Mouse (Mus musculus): ENCODE measurements at regions not wholly inside any gene's neighbourhood (a gene's known extent, or its start where the extent isn't known, plus 50 kb on each side); places are given as distances from the start of the nearest gene placed in this dataset.

DNA sequence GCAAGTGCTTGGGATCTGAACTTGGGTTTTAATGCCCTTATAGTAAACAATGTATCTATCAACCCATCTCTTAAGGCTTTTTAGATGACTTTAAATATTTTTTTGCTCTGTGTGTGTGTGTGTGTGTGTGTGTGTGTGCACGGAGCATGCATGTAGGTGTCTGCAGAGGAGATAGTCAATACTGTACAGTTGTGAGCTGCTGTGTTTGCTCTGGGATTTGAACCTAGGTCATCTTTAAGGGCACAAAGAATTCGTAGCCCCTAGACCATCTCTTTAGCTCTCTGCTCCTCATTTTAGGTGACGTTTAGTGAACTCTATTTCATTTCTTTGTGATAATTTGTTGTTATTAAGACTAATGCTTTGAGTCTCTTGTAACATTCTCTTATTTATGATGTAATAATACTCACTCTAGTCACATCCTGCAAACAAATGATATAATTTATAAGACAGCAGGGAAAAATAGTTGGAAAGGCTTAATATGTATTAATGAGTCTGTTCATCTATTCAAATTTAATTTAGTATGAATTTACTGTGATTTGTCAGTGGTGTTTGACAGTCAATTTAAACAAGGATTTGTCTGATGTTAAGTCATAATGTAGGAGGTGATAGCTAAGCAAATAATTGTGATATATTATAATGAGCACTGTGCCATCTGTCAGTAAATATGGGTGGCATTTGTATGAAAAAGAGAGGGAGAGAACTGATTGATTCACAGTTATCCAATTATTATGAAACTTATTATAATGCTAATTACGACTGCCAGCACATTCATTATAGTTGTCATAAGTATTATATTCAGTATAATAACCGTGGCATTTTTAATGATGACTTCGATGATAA lies 212.8 kb upstream of the Tnc start:
- no peaks in the 10 kb centered on the region for H3K36me3 ChIP-seq (ENCODE audit: control insufficient read depth, insufficient read depth, low read length)
- TF ChIP-seq CTCF (IDR thresholded peaks at IDR 0.05; ENCODE audit: low read depth, low read length) (no peak), POLR2A (IDR thresholded peaks at IDR 0.05; ENCODE audit: extremely low read depth, insufficient read depth, low read length) (no peak)
- no peak overlapping the region for H3K4me3 ChIP-seq (ENCODE audit: insufficient read depth, low read depth, low read length)
- H3K27ac ChIP-seq (replicated peaks; ENCODE audit: insufficient read depth, low read depth, low read length), result no peak overlapping the region
- no peak overlapping the region for H3K9ac ChIP-seq (ENCODE audit: low read depth, low read length)
- no peaks in the 10 kb centered on the region for H3K79me2 ChIP-seq (ENCODE audit: control insufficient read depth, insufficient read depth, low read length)
- DNase-seq (ENCODE audit: extremely low read depth, low read depth, low spot score), result no peak
- H3K4me1 ChIP-seq (ENCODE audit: control insufficient read depth, insufficient read depth, low read length), result no peaks in the 10 kb centered on the region
- WGBS, result 68% methylated on average over 6 of the region's 6 CpGs
- no peaks in the 10 kb centered on the region for H3K27me3 ChIP-seq (ENCODE audit: control insufficient read depth, insufficient read depth, low read length)

DNA sequence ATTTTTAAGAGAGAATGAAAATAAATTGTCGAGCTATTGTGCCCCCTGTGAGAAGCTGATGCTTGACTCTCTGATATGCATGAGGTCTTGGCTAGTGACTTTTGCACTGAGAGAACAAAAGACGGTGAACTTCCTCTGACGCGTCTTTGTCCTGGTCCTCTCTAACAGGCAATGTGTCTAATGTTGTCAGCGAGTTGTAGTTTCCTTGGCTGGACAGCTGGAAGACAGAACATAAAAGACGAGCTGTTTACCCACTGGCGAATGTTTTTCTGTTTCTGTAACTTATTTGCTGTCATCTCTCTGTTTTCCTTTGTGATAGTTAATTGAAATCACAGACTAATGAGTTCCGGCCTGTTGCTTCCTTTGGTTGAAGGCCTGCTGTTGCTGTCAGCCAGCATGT lies 208.4 kb upstream of the Tnc start:
- no peak overlapping the region for H3K9ac ChIP-seq (ENCODE audit: low read depth, low read length)
- no peaks in the 10 kb centered on the region for H3K79me2 ChIP-seq (ENCODE audit: control insufficient read depth, insufficient read depth, low read length)
- no peak overlapping the region for H3K4me3 ChIP-seq (ENCODE audit: insufficient read depth, low read depth, low read length)
- no peaks in the 10 kb centered on the region for H3K4me1 ChIP-seq (ENCODE audit: control insufficient read depth, insufficient read depth, low read length)
- no peak overlapping the region for H3K27ac ChIP-seq (replicated peaks; ENCODE audit: insufficient read depth, low read depth, low read length)
- no peaks in the 10 kb centered on the region for H3K36me3 ChIP-seq (ENCODE audit: control insufficient read depth, insufficient read depth, low read length)
- TF ChIP-seq POLR2A (IDR thresholded peaks at IDR 0.05; ENCODE audit: extremely low read depth, insufficient read depth, low read length) (no peak), CTCF (IDR thresholded peaks at IDR 0.05; ENCODE audit: low read depth, low read length) (no peak)
- H3K27me3 ChIP-seq (ENCODE audit: control insufficient read depth, insufficient read depth, low read length), result no peaks in the 10 kb centered on the region
- DNase-seq (ENCODE audit: extremely low read depth, low read depth, low spot score), result peak; percentile 1
- 69% methylated on average over 8 of the region's 8 CpGs for WGBS

DNA sequence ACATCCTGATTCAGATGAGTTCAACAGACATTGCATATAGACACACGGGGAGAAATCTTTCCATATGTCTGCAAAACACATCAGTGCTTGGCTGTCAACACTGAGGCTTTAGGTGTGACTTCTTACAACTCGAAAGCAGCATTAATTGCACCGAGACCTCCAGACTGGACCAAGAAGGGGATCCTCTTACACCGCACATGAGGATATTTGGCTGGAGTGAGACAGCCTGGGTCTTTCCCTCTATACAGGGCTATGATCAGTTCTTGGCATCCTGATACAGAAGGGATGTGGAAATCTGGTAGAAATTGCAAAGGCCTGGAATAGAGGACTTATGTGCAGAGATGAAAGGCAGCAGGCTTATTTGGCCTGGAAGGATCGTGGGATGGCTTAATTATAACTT lies 203.9 kb upstream of the Tnc start:
- H3K36me3 ChIP-seq (ENCODE audit: control insufficient read depth, insufficient read depth, low read length), result no peaks in the 10 kb centered on the region
- H3K27me3 ChIP-seq (ENCODE audit: control insufficient read depth, insufficient read depth, low read length), result no peaks in the 10 kb centered on the region
- no peak overlapping the region for H3K27ac ChIP-seq (replicated peaks; ENCODE audit: insufficient read depth, low read depth, low read length)
- TF ChIP-seq POLR2A (IDR thresholded peaks at IDR 0.05; ENCODE audit: extremely low read depth, insufficient read depth, low read length) (no peak), CTCF (IDR thresholded peaks at IDR 0.05; ENCODE audit: low read depth, low read length) (no peak)
- H3K4me1 ChIP-seq (ENCODE audit: control insufficient read depth, insufficient read depth, low read length), result no peaks in the 10 kb centered on the region
- WGBS, result 68% methylated on average over 5 of the region's 5 CpGs
- H3K79me2 ChIP-seq (ENCODE audit: control insufficient read depth, insufficient read depth, low read length), result no peaks in the 10 kb centered on the region
- H3K9ac ChIP-seq (ENCODE audit: low read depth, low read length), result no peak overlapping the region
- H3K4me3 ChIP-seq (ENCODE audit: insufficient read depth, low read depth, low read length), result no peak overlapping the region
- DNase-seq (ENCODE audit: extremely low read depth, low read depth, low spot score), result no peak

DNA sequence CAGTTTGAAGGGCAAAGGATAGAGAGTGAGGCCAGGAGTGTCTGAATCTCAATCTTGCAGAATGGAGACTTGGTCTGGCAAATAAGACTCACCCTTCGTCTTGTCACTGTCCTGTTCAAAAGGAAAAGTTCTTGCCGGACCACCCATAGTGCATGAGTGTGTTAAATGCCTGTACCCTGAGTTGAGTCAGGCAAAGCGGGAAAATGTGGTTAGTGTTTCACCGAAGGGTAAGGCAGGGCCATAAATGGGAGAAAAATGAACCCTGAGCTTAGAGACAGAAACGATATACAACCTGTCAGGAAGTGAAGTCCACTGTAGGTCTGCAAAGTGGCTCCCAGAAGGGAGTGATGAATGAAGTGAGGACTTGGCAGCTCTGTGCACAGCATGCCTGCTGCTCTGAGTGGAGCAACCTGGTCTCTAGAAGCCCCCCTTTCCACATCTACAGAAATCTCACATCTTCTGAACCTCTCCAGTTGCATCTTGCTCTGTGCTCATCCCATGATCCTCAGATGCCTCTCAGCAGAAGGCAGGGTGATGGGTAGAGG lies 191.5 kb upstream of the Tnc start:
- Histone ChIP-seq H3K27ac (replicated peaks; ENCODE audit: insufficient read depth, low read depth, low read length) (no peak overlapping the region), H3K79me2 (ENCODE audit: control insufficient read depth, insufficient read depth, low read length) (no peaks in the 10 kb centered on the region), H3K9ac (ENCODE audit: low read depth, low read length) (no peak overlapping the region), H3K36me3 (ENCODE audit: control insufficient read depth, insufficient read depth, low read length) (no peaks in the 10 kb centered on the region), H3K4me3 (ENCODE audit: insufficient read depth, low read depth, low read length) (no peak overlapping the region), H3K4me1 (ENCODE audit: control insufficient read depth, insufficient read depth, low read length) (no peaks in the 10 kb centered on the region), H3K27me3 (ENCODE audit: control insufficient read depth, insufficient read depth, low read length) (no peaks in the 10 kb centered on the region)
- DNase-seq (ENCODE audit: extremely low read depth, low read depth, low spot score), result no peak
- WGBS, result 82% methylated on average over 5 of the region's 5 CpGs
- TF ChIP-seq CTCF (IDR thresholded peaks at IDR 0.05; ENCODE audit: low read depth, low read length) (no peak), POLR2A (IDR thresholded peaks at IDR 0.05; ENCODE audit: extremely low read depth, insufficient read depth, low read length) (no peak)

DNA sequence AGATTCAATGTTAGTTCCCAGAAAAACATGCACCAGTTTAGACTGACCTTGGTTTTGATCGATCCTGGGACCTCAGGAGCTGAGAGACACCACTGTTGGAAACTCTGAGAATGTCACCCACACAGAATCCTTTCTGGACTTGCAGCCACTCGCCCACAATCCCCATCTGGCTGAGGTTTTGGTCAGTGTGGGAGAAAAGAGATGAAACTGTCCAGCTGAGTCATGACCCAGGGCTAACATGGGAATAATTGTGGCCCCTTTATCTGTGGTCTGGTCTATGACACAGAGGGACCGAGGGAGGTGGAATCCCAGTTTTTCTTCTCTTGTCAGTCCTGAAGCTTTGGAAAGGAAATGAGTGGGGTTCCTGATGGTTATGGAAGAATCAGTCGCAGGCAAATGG lies 188.7 kb upstream of the Tnc start:
- Histone ChIP-seq H3K4me3 (ENCODE audit: insufficient read depth, low read depth, low read length) (no peak overlapping the region), H3K79me2 (ENCODE audit: control insufficient read depth, insufficient read depth, low read length) (no peaks in the 10 kb centered on the region), H3K27me3 (ENCODE audit: control insufficient read depth, insufficient read depth, low read length) (no peaks in the 10 kb centered on the region), H3K4me1 (ENCODE audit: control insufficient read depth, insufficient read depth, low read length) (no peaks in the 10 kb centered on the region), H3K9ac (ENCODE audit: low read depth, low read length) (no peak overlapping the region), H3K36me3 (ENCODE audit: control insufficient read depth, insufficient read depth, low read length) (no peaks in the 10 kb centered on the region), H3K27ac (replicated peaks; ENCODE audit: insufficient read depth, low read depth, low read length) (no peak overlapping the region)
- WGBS, result 69% methylated on average over 4 of the region's 4 CpGs
- DNase-seq (ENCODE audit: extremely low read depth, low read depth, low spot score), result no peak
- TF ChIP-seq POLR2A (IDR thresholded peaks at IDR 0.05; ENCODE audit: extremely low read depth, insufficient read depth, low read length), result no peak
- no peak for TF ChIP-seq CTCF (IDR thresholded peaks at IDR 0.05; ENCODE audit: low read depth, low read length)

DNA sequence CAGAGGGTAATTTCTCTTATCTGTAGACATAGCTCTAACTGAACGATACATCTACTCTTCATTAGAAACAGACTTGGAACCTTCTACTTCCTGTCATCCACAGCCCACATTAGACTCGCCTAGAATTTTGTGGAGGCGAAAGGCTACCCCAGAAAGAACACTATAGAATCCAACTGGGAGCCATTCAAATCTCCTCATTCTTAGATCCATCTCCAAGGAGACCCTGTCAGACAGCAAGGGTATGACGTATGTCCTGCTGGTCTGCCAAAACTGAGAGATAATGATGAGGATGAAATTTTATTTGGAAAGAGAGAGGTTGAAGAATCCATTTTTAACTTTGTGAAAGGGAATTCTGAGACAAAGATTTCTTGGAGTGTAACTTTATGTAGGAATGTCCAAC lies 185.3 kb upstream of the Tnc start:
- TF ChIP-seq POLR2A (IDR thresholded peaks at IDR 0.05; ENCODE audit: extremely low read depth, insufficient read depth, low read length), result no peak
- TF ChIP-seq CTCF (IDR thresholded peaks at IDR 0.05; ENCODE audit: low read depth, low read length), result no peak
- DNase-seq (ENCODE audit: extremely low read depth, low read depth, low spot score), result no peak
- H3K9ac ChIP-seq (ENCODE audit: low read depth, low read length), result no peak overlapping the region
- no peaks in the 10 kb centered on the region for H3K36me3 ChIP-seq (ENCODE audit: control insufficient read depth, insufficient read depth, low read length)
- no peaks in the 10 kb centered on the region for H3K79me2 ChIP-seq (ENCODE audit: control insufficient read depth, insufficient read depth, low read length)
- H3K4me1 ChIP-seq (ENCODE audit: control insufficient read depth, insufficient read depth, low read length), result no peaks in the 10 kb centered on the region
- no peak overlapping the region for H3K27ac ChIP-seq (replicated peaks; ENCODE audit: insufficient read depth, low read depth, low read length)
- no peak overlapping the region for H3K4me3 ChIP-seq (ENCODE audit: insufficient read depth, low read depth, low read length)
- no peaks in the 10 kb centered on the region for H3K27me3 ChIP-seq (ENCODE audit: control insufficient read depth, insufficient read depth, low read length)
- 68% methylated on average over 4 of the region's 4 CpGs for WGBS
